Mouse (Mus musculus) hindbrain, embryonic 12.5 days (tissue): ENCODE results near the gene Gtpbp2. TPM values are rescaled to one million over a fixed set of nuclear protein-coding genes. Genes with fewer than 3 reads are reported as not detected.

Experiments
- ATAC-seq: fragments of 200-750 bp; cut with Nextera tagmentation; 2 replicates; pipeline ENCODE4 v1.8.0; 2017; ENCODE audit warnings: moderate TSS enrichment; ENCODE audit not compliant: low FRiP score
- H3K27ac ChIP-seq: fragments of 300-500 bp; sonication (generic); 2 replicates; pipeline ENCODE4 v1.5.1; 2016; ENCODE audit warnings: mild to moderate bottlenecking
- H3K27me3 ChIP-seq: fragments of 300-500 bp; sonication (generic); 2 replicates; pipeline ENCODE4 v1.6.1; 2016; ENCODE audit warnings: mild to moderate bottlenecking
- H3K36me3 ChIP-seq: fragments of 300-500 bp; sonication (generic); 2 replicates; pipeline ENCODE4 v1.6.1; 2016; ENCODE audit warnings: mild to moderate bottlenecking
- H3K4me1 ChIP-seq: fragments of 300-500 bp; sonication (generic); 2 replicates; pipeline ENCODE4 v1.6.1; 2016
- H3K4me2 ChIP-seq: fragments of 300-500 bp; sonication (generic); replicated peaks from 2 replicates; pipeline ENCODE4 v1.6.1; 2016; ENCODE audit warnings: mild to moderate bottlenecking
- H3K4me3 ChIP-seq: fragments of 300-500 bp; sonication (generic); 2 replicates; pipeline ENCODE4 v1.5.1; 2016; ENCODE audit warnings: mild to moderate bottlenecking
- H3K9ac ChIP-seq: fragments of 300-500 bp; sonication (generic); 2 replicates; pipeline ENCODE4 v1.6.1; 2016; ENCODE audit warnings: mild to moderate bottlenecking, moderate library complexity
- H3K9me3 ChIP-seq: fragments of 300-500 bp; sonication (generic); replicated peaks from 2 replicates; pipeline ENCODE4 v1.6.1; 2016; ENCODE audit warnings: mild to moderate bottlenecking
- WGBS: fragments of 180-500 bp; shearing (Covaris S2); methylation state at CpG from one replicate; pipeline ENCODE4 v1.1.7; 2016; 5-methylcytosine and 5-hydroxymethylcytosine counted together
- polyA plus RNA-seq: library from polyadenylated mRNA; unstranded; fragments of >200 nt; fragmentation: Nextera tagmentation; extraction: Ambion mirVana; gene quantifications from 2 replicates; pipeline ENCODE4 v1.2.1, GENCODE M21; 2016

Gene Gtpbp2
- polyA plus RNA-seq = 49.3 and 54.1 TPM in 2 replicates

DNA sequence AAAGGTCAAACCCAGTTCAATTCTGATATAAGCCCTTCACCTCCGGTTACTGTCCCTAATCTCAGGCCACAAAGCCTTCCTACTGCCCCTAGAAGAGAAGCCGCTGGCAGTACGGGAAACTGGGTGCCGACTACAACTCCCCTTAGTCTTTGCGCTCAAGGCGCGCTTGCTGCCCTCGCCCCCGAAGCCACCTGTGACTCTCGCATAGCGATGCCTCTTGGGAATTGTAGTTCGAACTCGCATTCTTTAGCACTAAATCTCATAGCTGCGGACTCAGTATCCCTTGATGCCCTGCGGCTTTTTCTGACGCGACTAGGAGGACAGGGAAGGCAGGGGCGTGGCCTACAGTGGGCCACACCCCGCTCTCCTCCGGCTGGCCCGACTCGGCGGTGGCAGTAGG is at the start of gene Gtpbp2:
Gtpbp2 (plus strand) TSS at position 347 of the 400 bp plus-strand sequence.
- Histone ChIP-seq H3K4me1 (peaks cover 24% of the 10 kb centered on the region), H3K4me3 (peak within 1 kb of the TSS; percentile 86), H3K9me3 (no peaks in the 10 kb centered on the region), H3K36me3 (peaks cover 25% of the 10 kb centered on the region), H3K27me3 (no peaks in the 10 kb centered on the region), H3K9ac (peak within 1 kb of the TSS; percentile 88), H3K27ac (peak within 1 kb of the TSS; percentile 82), H3K4me2 (peak within 1 kb of the TSS; percentile 70)
- ATAC-seq = peak; percentile 95
- under 1% methylated on average over 23 of the region's 23 CpGs for WGBS

- Histone ChIP-seq H3K9me3 (no peaks in the 10 kb centered on the region), H3K9ac (no peak overlapping the region), H3K4me3 (no peak overlapping the region), H3K36me3 (peaks cover 45% of the 10 kb centered on the region), H3K27me3 (no peaks in the 10 kb centered on the region), H3K27ac (0 out of 2 replicates have a peak overlapping the region, but pooled peaks have one; percentile 17), H3K4me1 (peaks cover 12% of the 10 kb centered on the region), H3K4me2 (no peak overlapping the region)
- ATAC-seq = no peak
- 51% methylated on average over 2 of the region's 2 CpGs for WGBS
These were observed 45.3 kb upstream of the Gtpbp2 start for GRCm38 (mm10) chr17:46115489-46115888.

- Histone ChIP-seq H3K27me3 (no peaks in the 10 kb centered on the region), H3K4me3 (no peak overlapping the region), H3K4me1 (peaks cover 12% of the 10 kb centered on the region), H3K36me3 (peaks cover 45% of the 10 kb centered on the region), H3K9ac (no peak overlapping the region), H3K9me3 (no peaks in the 10 kb centered on the region), H3K27ac (0 out of 2 replicates have a peak overlapping the region, but pooled peaks have one; percentile 17), H3K4me2 (no peak overlapping the region)
- WGBS = 77% methylated on average over 11 of the region's 11 CpGs
- ATAC-seq = no peak
These were observed 44.7 kb upstream of the Gtpbp2 start for GRCm38 (mm10) chr17:46116138-46116537.

DNA sequence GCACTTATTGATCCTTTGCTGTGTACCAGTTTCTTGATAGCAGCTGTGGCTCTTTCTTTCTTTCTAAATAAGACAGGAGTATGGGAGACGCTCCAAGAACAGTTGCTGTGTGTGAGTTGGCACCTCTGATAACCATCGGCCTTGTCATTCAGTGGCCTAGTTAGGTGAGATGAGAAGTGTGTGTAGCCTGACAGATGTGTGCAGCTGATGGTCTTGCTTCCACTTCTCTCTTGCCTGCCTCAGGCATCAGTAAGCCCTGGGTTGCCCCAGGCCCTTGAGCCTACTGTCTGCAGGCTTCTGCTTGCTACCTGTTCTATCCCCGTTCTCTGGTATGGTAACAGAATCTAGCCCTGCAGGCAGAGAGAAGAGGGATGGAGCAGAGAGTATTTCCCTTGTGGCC is 44.0 kb upstream of the Gtpbp2 start:
- H3K36me3 ChIP-seq = peaks cover 47% of the 10 kb centered on the region
- ATAC-seq = no peak

DNA sequence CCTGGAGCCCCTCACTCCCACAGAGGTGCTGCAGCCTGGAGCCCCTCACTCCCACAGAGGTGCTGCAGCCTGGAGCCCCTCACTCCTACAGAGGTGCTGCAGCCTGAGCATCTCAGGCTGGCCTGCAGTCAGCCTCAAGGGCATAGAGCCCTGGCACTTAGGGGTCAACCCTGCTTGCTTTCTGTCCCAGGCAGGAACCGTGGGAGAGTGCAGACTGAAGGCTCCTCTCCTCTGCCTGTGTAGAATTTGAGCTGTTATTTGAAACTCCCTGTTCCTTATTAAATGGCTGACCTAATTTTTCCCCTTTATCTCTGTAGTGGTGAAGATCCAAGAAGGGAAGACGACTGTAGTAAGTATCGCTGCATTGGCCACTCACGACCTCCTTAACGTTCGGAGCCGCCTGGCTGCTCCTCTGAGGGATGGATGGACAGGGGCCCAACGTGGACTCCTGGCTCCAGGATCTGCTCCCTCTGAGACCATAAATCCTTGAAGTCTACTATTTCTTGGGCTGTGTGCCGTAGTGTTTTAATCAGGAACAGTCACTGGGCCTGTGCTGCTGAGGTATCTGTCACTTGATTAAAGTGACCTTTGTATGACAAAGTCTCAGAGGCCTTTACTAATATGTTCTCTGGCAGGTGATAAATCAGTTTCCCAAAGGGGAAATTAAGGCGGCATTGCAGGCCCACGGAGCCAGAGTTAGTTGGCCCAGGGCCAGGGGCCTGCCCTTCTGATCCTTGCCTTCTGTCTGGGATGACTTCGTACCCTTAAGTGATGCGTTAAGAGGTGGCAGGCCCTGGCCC is 43.0 kb upstream of the Gtpbp2 start:
- no peak for ATAC-seq
- H3K9ac ChIP-seq = no peak overlapping the region
- 83% methylated on average over 13 of the region's 13 CpGs for WGBS
- peaks cover 56% of the 10 kb centered on the region for H3K36me3 ChIP-seq
- no peak overlapping the region for H3K4me3 ChIP-seq
- H3K4me2 ChIP-seq = no peak overlapping the region
- H3K4me1 ChIP-seq = no peaks in the 10 kb centered on the region
- H3K27me3 ChIP-seq = no peaks in the 10 kb centered on the region
- H3K27ac ChIP-seq = 0 out of 2 replicates have a peak overlapping the region, but pooled peaks have one; percentile 30
- H3K9me3 ChIP-seq = no peaks in the 10 kb centered on the region

More for the DNA sequence above, 44.0 kb upstream of the Gtpbp2 start:
- H3K27me3 ChIP-seq = no peaks in the 10 kb centered on the region
- WGBS = 91% methylated on average over 3 of the region's 3 CpGs
- H3K4me1 ChIP-seq = peaks cover 5% of the 10 kb centered on the region
- H3K4me3 ChIP-seq = no peak overlapping the region
- H3K9ac ChIP-seq = no peak overlapping the region
- H3K4me2 ChIP-seq = no peak overlapping the region
- H3K9me3 ChIP-seq = no peaks in the 10 kb centered on the region
- H3K27ac ChIP-seq = no peak overlapping the region

GRCm38 (mm10) chr17:46118423-46118850 is 42.4 kb upstream of the Gtpbp2 start:
- H3K27ac ChIP-seq = no peak overlapping the region
- H3K9me3 ChIP-seq = no peaks in the 10 kb centered on the region
- H3K4me1 ChIP-seq = no peaks in the 10 kb centered on the region
- WGBS = 84% methylated on average over 4 of the region's 4 CpGs
- ATAC-seq = no peak
- H3K27me3 ChIP-seq = no peaks in the 10 kb centered on the region
- no peak overlapping the region for H3K4me3 ChIP-seq
- peaks cover 59% of the 10 kb centered on the region for H3K36me3 ChIP-seq
- H3K9ac ChIP-seq = no peak overlapping the region
- H3K4me2 ChIP-seq = no peak overlapping the region

GRCm38 (mm10) chr17:46119641-46120040 is 41.2 kb upstream of the Gtpbp2 start:
- Histone ChIP-seq H3K9me3 (no peaks in the 10 kb centered on the region), H3K4me2 (no peak overlapping the region), H3K9ac (no peak overlapping the region), H3K4me1 (no peaks in the 10 kb centered on the region), H3K27ac (no peak overlapping the region), H3K36me3 (peaks cover 69% of the 10 kb centered on the region), H3K4me3 (no peak overlapping the region), H3K27me3 (no peaks in the 10 kb centered on the region)
- WGBS = 89% methylated on average over 10 of the region's 10 CpGs
- no peak for ATAC-seq

- H3K4me1 ChIP-seq = no peaks in the 10 kb centered on the region
- no peaks in the 10 kb centered on the region for H3K9me3 ChIP-seq
- 99% methylated on average over 4 of the region's 4 CpGs for WGBS
- no peak overlapping the region for H3K4me3 ChIP-seq
- H3K9ac ChIP-seq = no peak overlapping the region
- peaks cover 88% of the 10 kb centered on the region for H3K36me3 ChIP-seq
- H3K27ac ChIP-seq = no peak overlapping the region
- H3K27me3 ChIP-seq = no peaks in the 10 kb centered on the region
- no peak overlapping the region for H3K4me2 ChIP-seq
- ATAC-seq = no peak
These were observed 38.0 kb upstream of the Gtpbp2 start for GRCm38 (mm10) chr17:46122791-46123190.

GRCm38 (mm10) chr17:46123285-46123684 is 37.5 kb upstream of the Gtpbp2 start:
- H3K4me3 ChIP-seq = no peak overlapping the region
- H3K36me3 ChIP-seq = peaks cover 88% of the 10 kb centered on the region
- no peaks in the 10 kb centered on the region for H3K27me3 ChIP-seq
- H3K27ac ChIP-seq = no peak overlapping the region
- H3K9ac ChIP-seq = no peak overlapping the region
- no peaks in the 10 kb centered on the region for H3K4me1 ChIP-seq
- 93% methylated on average over 4 of the region's 4 CpGs for WGBS
- H3K4me2 ChIP-seq = no peak overlapping the region
- no peaks in the 10 kb centered on the region for H3K9me3 ChIP-seq
- no peak for ATAC-seq

DNA sequence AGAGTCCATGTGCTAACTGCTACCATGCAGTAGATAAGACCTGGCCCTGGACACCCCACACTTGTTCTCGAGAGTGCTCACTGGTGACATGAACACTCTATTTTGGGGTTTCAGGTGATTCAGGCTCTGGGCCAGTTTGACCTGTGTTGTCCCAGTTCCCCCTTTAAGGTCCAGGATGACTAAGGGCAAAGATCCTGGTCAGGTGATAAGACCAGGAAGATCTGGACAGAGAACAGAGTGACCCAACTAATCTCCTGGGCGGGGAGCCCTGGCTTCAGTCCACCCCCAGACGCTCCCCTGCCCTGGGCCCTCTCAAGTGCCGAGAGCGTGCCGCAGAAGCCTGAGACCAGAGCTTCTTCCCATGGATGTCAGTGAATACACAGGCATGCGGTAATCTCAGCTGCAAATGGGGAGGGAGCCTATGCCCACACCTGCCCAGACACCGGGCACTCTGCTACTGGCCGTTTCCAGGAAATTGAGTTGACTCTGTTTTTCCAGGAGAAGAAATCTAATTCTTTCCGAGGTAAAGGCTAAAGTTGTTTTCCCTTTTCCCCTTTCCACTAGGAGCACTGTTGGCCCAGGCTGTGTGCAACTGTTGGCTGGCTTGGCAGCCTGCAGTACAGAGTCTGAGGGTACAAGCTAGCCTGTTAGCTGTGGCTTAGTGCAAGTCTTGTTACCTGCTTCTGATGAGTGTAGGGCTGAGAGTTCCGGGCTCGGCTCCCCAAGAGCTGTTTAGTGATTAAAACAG is 36.7 kb upstream of the Gtpbp2 start:
- WGBS = 91% methylated on average over 12 of the region's 12 CpGs
- no peaks in the 10 kb centered on the region for H3K9me3 ChIP-seq
- H3K36me3 ChIP-seq = peaks cover 88% of the 10 kb centered on the region

GRCm38 (mm10) chr17:46126608-46127007 is 34.2 kb upstream of the Gtpbp2 start:
- Histone ChIP-seq H3K4me3 (no peak overlapping the region), H3K9ac (no peak overlapping the region; the same call in 1 of the 2 replicates), H3K36me3 (peaks cover 90% of the 10 kb centered on the region), H3K27ac (no peak overlapping the region), H3K27me3 (no peaks in the 10 kb centered on the region), H3K4me1 (no peaks in the 10 kb centered on the region), H3K4me2 (no peak overlapping the region), H3K9me3 (no peaks in the 10 kb centered on the region)
- no peak for ATAC-seq
- 86% methylated on average over 6 of the region's 6 CpGs for WGBS

More for the DNA sequence above, 36.7 kb upstream of the Gtpbp2 start:
- Histone ChIP-seq H3K4me2 (no peak overlapping the region), H3K4me3 (no peak overlapping the region), H3K27me3 (no peaks in the 10 kb centered on the region), H3K4me1 (no peaks in the 10 kb centered on the region), H3K27ac (no peak overlapping the region), H3K9ac (no peak overlapping the region)
- no peak for ATAC-seq

DNA sequence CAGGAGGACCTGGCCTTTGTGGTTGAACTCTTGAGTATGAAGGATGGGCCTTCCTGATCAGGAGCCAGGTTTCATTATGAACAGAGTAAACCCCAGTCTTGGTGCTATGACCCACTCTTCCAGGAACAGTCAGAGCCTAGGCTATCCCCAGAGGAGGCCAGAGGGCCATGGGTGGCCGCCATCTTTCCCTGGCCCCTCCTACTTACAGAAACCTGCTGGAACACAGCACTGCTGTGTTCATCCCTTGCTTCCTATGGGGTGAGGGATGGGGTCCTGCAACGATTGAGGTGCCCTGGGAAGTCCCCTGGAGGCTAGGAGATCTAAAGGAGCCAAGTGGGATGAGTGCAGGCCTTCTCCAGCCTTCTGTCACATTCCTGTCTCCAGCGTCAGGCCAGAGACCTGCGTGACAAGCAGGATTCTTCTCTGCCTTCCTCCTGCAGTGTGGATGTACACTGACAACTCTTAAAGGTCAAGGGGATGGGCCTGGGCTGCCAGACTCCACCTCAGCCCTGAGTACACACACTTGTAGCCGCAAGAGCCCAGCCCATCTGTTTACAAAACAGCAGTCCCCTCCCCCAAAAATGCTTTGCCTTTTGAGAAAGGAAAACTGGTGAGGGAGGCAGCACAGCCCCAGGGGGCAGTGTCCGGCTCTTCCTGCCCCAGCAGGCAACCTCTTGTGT is 32.9 kb upstream of the Gtpbp2 start:
- no peak for ATAC-seq
- peaks cover 77% of the 10 kb centered on the region for H3K36me3 ChIP-seq
- no peaks in the 10 kb centered on the region for H3K9me3 ChIP-seq
- H3K9ac ChIP-seq = no peak overlapping the region
- H3K4me2 ChIP-seq = no peak overlapping the region
- no peaks in the 10 kb centered on the region; the same call in 1 of the 2 replicates for H3K4me1 ChIP-seq
- no peak overlapping the region for H3K27ac ChIP-seq
- H3K4me3 ChIP-seq = no peak overlapping the region
- WGBS = 81% methylated on average over 6 of the region's 6 CpGs
- no peaks in the 10 kb centered on the region for H3K27me3 ChIP-seq
